ENCODE assay signal across 15 mouse cellular contexts in genomic region chr10:105788744-105789486, GRCm38 (mm10). TPM values are rescaled to one million over a fixed set of nuclear protein-coding genes. Genes with fewer than 3 reads are reported as not detected.
DNase-seq lines count a peak whose midpoint lies in the region; ATAC-seq and TF ChIP-seq lines count a peak whose summit lies in the region.
"Had no signal": no experiment of that assay in that cellular context is flagged by ENCODE, and none has a peak within 500 bp of the region (broad histone marks: within the 10 kb centered on the region; RNA-seq: fewer than 3 reads in every experiment).

No protein-coding gene starts in this region.

- intact Hi-C loops in heart, adult 2 months (cut with DNase I): no loop called here

- peak; percentile 90 for ATAC-seq in midbrain, embryonic 12.5 days (ENCODE audit: low FRiP score, low read depth)
- ATAC-seq: intestine, embryonic 16.5 days had no signal

- no peaks in the 10 kb centered on the region for H3K36me3 ChIP-seq in midbrain, embryonic 12.5 days
- H3K36me3 ChIP-seq in heart, adult 2 months (ENCODE audit: control insufficient read depth, insufficient read depth, low read length): no peaks in the 10 kb centered on the region
- H3K36me3 ChIP-seq: limb, embryonic 15.5 days had no signal

- H3K9ac ChIP-seq in midbrain, embryonic 12.5 days (replicated peaks): no peak overlapping the region
- H3K9ac ChIP-seq in heart, adult 2 months (ENCODE audit: low read depth, low read length): no peak overlapping the region
- H3K9ac ChIP-seq: limb, embryonic 15.5 days had no signal

- no peak overlapping the region for H3K4me3 ChIP-seq in layer of hippocampus, adult 2 months
- H3K4me3 ChIP-seq in midbrain, embryonic 12.5 days: no peak overlapping the region
- H3K4me3 ChIP-seq in heart, adult 2 months: no peak overlapping the region
- H3K4me3 ChIP-seq: limb, embryonic 15.5 days had no signal

- peak overlapping the region; percentile 76 for H3K27ac ChIP-seq in layer of hippocampus, adult 2 months
- H3K27ac ChIP-seq in midbrain, embryonic 12.5 days (replicated peaks): no peak overlapping the region
- H3K27ac ChIP-seq in heart, adult 2 months: no peak overlapping the region
- H3K27ac ChIP-seq: limb, embryonic 15.5 days; stomach, postnatal 0 days had no signal

- peaks cover 5% of the 10 kb centered on the region; the same call in 1 of the 2 replicates for H3K4me1 ChIP-seq in midbrain, embryonic 12.5 days
- H3K4me1 ChIP-seq in heart, adult 2 months (ENCODE audit: control insufficient read depth, insufficient read depth, low read length): no peaks in the 10 kb centered on the region
- H3K4me1 ChIP-seq: limb, embryonic 15.5 days had no signal

- no peaks in the 10 kb centered on the region for H3K9me3 ChIP-seq in midbrain, embryonic 12.5 days
- H3K9me3 ChIP-seq: limb, embryonic 15.5 days had no signal

- TF ChIP-seq EP300 in heart, adult 2 months (IDR thresholded peaks at IDR 0.05; ENCODE audit: insufficient read depth, low read depth, low read length): no peak

- 66% methylated on average over 17 of the region's 17 CpGs for WGBS in midbrain, embryonic 12.5 days
- 86% methylated on average over 17 of the region's 17 CpGs for WGBS in heart, adult 2 months

- H3K4me2 ChIP-seq in midbrain, embryonic 12.5 days (replicated peaks): no peak overlapping the region
- H3K4me2 ChIP-seq: limb, embryonic 15.5 days had no signal

- peak; percentile 16 to 46 for DNase-seq in layer of hippocampus, adult 2 months (ENCODE audit: low spot score in 2 of 2)
- DNase-seq in layer of hippocampus, adult 9-10 months (ENCODE audit: low spot score): no peak
- DNase-seq in layer of hippocampus, adult 8-10 months (ENCODE audit: low spot score in 2 of 2): peak; percentile 26 to 47
- DNase-seq in right cerebral cortex, postnatal 25 days: peak; percentile 44
- no peak for DNase-seq in thymus, postnatal 10 days (ENCODE audit: low spot score in 2 of 2)
- no peak for DNase-seq in kidney, postnatal 4 days
- no peak for DNase-seq in heart, adult 2 months
- DNase-seq: adrenal gland, postnatal 36 days; B cell, adult 2 months; cerebellum, adult 9-11 months; lung, postnatal 4 days had no signal

- TF ChIP-seq POLR2A in heart, adult 2 months (IDR thresholded peaks at IDR 0.05; ENCODE audit: insufficient read depth, low read depth, low read length): no peak

- no peaks in the 10 kb centered on the region for H3K79me2 ChIP-seq in heart, adult 2 months (replicated peaks; ENCODE audit: control insufficient read depth, insufficient read depth, low read length)

- H3K27me3 ChIP-seq in midbrain, embryonic 12.5 days: no peaks in the 10 kb centered on the region
- no peaks in the 10 kb centered on the region for H3K27me3 ChIP-seq in heart, adult 2 months (ENCODE audit: control insufficient read depth, insufficient read depth, low read length)
- H3K27me3 ChIP-seq: limb, embryonic 15.5 days had no signal

- TF ChIP-seq CTCF in layer of hippocampus, adult 2 months (conservative IDR thresholded peaks at IDR 0.05): no peak
- TF ChIP-seq CTCF in heart, adult 2 months (IDR thresholded peaks at IDR 0.05): no peak

RNA-seq across cellular contexts. Expression of gene Ccdc59, which starts 52.0 kb away (rescaled TPM):
- 10 to 100 TPM; 21.4 to 22.6 TPM for total RNA-seq in layer of hippocampus, adult 2 months (2021)
- 10 to 100 TPM; 18.0 to 24.5 (median 22.9) TPM for total RNA-seq in layer of hippocampus, adult 8-10 months (2022)
- polyA plus RNA-seq in midbrain, embryonic 12.5 days (2016; fragmentation: Nextera tagmentation; extraction: Ambion mirVana): 53.8 and 58.2 TPM in 2 replicates
- 10 to 100 TPM; 11.2 to 11.3 TPM for total RNA-seq in heart, adult 2 months (2021)
- polyA plus RNA-seq in heart, adult 2 months (2012; rRNA removed): 3.6 and 4.9 TPM in 2 replicates

RNA-seq across cellular contexts. Expression of gene Mettl25, which starts 52.3 kb away (rescaled TPM):
- total RNA-seq in layer of hippocampus, adult 2 months (2021): 1 to 10 TPM; 6.1 to 6.9 TPM
- 10 to 100 TPM in 1 of 4 experiments, 1 to 10 TPM in 3; 6.9 to 10.6 (median 8.6) TPM for total RNA-seq in layer of hippocampus, adult 8-10 months (2022)
- polyA plus RNA-seq in midbrain, embryonic 12.5 days (2016; fragmentation: Nextera tagmentation; extraction: Ambion mirVana): 11.6 and 14.5 TPM in 2 replicates
- 1 to 10 TPM; 3.9 to 4.2 TPM for total RNA-seq in heart, adult 2 months (2021)
- 2.0 and 3.0 TPM in 2 replicates for polyA plus RNA-seq in heart, adult 2 months (2012; rRNA removed)

Comparison
In these comparisons a context has a peak if more than half of its experiments do, and no peak if none do; other contexts are left out.
1. DNase-seq: peak in layer of hippocampus, adult 2 months (2 of 2), layer of hippocampus, adult 8-10 months (2 of 2) and right cerebral cortex, postnatal 25 days (single experiment); none in layer of hippocampus, adult 9-10 months (single experiment), thymus, postnatal 10 days (0 of 2), kidney, postnatal 4 days (0 of 2) and heart, adult 2 months (0 of 2).